Mouse (Mus musculus): ENCODE data around the gene Olfr553.
"Not testable (repeated sequence)": the region's sequence is repeated elsewhere in the genome, so short reads cannot be mapped to it uniquely, and the experiment has no call there.

Gene Olfr553

GRCm38 (mm10) chr7:102618118-102618517 lies at the start of gene Olfr553:
Gene Olfr553, minus strand, starts transcription at chr7:102618218.
- DNase-seq (ENCODE audit: low read depth): no peak

DNA sequence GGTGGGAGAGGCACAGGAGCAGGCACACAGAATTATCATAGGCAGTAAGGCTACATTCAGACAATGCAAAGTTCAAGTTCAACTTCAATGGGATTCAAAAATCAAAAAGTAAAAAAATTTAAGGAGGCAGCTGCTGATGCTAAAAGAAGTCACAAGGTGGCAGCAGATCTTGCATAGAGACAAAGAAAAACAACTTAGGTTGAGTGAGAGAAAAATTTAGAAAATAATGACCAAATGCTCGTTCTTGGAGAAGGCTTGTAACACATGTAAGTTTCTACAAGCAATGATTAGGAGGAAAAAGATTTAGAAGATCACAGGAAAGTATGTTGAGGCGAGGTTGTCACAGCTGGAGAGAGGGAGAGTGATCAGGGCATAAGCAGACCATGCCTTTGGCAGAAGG lies 47.4 kb upstream of the Olfr553 start:
- DNase-seq (ENCODE audit: low read depth): no peak

DNA sequence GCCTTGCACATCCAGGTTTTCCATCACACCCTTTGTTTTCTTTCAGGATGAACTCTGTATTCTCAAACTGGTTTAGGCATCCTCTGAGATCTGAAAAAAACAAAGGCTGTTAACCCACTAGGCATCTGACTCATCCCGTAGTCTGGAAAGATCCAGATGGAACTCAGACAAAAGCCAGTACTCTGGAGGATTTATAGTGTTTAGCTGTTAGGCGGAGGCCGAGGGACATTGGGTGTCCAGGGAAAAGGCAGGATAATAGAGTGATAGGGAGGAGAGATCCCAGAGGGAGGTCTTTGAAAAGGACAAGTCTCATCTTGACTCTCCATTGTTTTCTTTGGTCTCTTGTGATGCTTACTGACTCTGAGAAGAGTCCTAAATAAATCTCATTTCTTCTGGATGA lies 46.6 kb upstream of the Olfr553 start, which contains the start of gene Olfr556:
Gene Olfr556, plus strand, starts transcription at position 301 of the 400 bp plus-strand sequence.
- DNase-seq (ENCODE audit: low read depth): no peak

GRCm38 (mm10) chr7:102658523-102658922 lies 40.5 kb upstream of the Olfr553 start, which contains the start of gene Olfr555:
Gene Olfr555, plus strand, starts transcription at chr7:102658823.
- DNase-seq (ENCODE audit: low read depth): no peak

GRCm38 (mm10) chr7:102644945-102645344 lies 26.9 kb upstream of the Olfr553 start:
- DNase-seq (ENCODE audit: low read depth): not testable (repeated sequence)

GRCm38 (mm10) chr7:102638132-102638531 lies 20.1 kb upstream of the Olfr553 start, which contains the start of gene Olfr554:
Gene Olfr554, plus strand, starts transcription at chr7:102638432.
- no peak for DNase-seq (ENCODE audit: low read depth)

DNA sequence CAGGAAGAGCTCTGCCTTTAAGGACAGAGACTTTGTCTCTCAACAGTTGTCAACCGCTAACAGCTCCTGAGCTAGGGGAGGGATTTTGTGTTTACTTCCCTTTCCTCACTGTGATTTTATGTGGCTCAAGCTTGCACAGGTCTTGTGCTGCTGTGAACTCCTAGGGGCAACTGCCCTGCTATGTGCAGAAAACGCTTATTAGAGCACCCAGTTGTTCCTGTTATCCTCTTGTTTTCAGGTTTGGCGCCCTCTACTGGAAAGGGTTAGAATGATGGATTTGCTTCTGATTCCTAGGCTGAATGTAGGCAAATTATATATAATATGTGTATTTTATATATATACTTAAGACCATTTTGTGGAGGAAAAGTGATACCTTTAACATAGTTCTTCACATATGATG lies 18.6 kb upstream of the Olfr553 start:
- peak; percentile 19 for DNase-seq (ENCODE audit: low read depth)

DNA sequence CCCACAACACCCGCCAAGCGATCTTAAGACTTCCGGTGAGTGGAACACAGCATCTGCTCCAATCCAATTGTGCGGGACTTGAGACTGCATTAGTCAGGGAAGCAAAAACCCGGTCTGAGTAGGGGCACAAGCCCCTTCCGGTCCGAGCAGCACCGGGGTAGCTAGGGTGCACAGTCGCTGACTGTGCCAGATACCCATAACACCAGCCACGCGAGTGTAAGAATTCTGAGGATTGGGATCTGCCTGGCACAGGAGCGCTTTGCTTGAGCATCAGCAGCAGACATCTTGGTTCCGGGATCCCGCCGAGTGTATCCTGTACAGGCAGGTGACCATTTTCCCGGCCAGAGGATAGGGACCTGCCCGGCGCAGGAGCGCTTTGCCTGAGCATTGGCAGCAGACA lies 2.4 kb upstream of the Olfr553 start:
- not testable (repeated sequence) for DNase-seq (ENCODE audit: low read depth)

DNA sequence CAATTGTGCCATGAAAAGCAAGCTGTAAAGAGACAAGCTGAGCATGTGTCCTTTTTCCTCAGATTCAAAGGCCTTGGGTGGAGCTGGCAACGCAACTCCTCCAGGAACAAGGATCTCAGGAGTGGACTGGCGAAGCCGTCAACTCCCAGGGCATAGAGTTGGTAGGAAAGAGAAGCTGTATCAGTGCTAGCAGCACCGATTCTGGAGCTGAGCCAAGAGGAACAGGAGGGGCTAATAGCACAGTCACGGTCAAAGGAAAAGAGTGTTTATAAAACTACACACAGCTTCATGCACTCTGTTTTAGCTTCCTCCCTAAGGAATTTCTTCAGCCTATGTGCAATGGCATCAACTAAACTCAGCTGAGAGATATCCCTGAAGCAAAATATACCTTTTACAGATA lies 1.6 kb upstream of the Olfr553 start:
- no peak for DNase-seq (ENCODE audit: low read depth)

- no peak for DNase-seq (ENCODE audit: low read depth)
Measured at GRCm38 (mm10) chr7:102597378-102598031, 20.5 kb downstream of the Olfr553 start, which contains the start of gene Olfr552. Gene Olfr552, plus strand, starts transcription at chr7:102597770.

GRCm38 (mm10) chr7:102591786-102592185 lies 26.2 kb downstream of the Olfr553 start, which contains the start of gene Olfr551:
Gene Olfr551, minus strand, starts transcription at chr7:102591886.
- no peak for DNase-seq (ENCODE audit: low read depth)

DNA sequence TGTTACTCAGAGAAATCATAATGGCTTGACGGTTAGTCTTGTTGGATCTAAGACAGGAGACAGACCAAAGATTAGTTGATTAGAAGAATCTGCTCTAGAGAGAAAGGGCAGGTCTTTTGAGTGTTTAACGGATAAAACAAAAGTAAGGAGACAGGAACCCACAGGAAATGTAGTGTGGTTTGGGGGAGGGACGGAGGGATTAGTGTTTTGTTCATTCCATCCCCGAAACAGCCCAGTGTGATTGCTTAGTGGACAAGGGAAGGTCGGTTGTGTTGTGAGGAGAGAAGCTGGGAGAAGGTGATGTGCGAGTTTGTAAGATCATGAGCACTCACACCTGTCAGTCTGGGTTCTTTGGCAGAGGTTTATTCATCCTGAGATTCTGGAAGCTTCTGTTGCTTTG lies 42.0 kb downstream of the Olfr553 start:
- no peak for DNase-seq (ENCODE audit: low read depth)

DNA sequence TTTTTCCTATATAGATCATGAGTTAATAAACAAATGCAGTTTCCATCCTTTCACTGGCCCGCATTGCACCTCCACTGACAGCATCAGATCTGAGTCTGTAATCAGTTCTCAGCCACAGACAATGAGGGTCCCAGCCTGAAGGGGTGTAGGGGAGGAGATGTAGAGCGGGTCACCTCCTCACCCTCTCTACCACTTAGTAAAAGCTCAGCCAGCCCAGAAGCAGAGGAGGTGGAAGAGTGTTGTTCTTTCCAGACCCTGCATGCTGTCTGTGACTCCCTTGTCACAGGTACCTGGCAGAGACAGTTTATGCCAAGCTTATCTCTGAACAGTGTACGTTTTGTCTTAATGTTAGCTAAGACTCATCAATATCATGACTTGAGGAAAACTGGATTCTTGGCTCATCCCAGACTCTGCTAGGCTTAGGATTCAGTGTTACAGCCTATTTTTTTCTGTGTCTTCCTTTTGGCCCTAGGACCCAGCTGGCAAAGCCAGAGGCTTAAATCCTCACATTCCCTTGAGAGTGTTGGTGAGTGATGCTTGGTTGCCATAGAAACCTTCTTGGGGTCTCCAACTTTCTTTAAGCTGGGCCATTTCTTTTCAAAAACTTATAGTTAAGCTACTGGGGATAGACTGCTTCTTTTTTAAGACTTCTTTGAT lies 44.7 kb downstream of the Olfr553 start:
- DNase-seq (ENCODE audit: low read depth): no peak

- DNase-seq (ENCODE audit: low read depth): no peak
Measured at GRCm38 (mm10) chr7:102571142-102571541, 46.9 kb downstream of the Olfr553 start, which contains the start of gene Olfr550. Gene Olfr550, plus strand, starts transcription at chr7:102571442.

DNA sequence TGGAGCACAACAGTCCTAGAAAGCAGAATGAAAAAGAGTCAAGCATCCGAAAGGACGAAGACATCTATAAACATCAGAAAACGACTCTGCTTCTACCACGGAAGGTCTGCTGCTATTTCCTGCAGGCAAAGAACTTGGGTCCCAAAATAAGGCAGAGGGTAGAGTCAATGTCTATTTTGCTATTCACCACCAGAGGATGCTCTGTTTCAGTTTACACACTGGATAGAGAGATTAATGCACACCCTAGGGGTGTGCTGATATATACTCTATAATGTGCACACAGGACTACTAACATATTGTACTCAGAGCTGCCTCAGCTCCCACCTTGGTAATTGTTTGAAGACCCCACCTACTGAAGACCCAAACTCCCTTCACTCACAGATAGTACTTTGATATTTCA lies 51.8 kb downstream of the Olfr553 start:
- no peak for DNase-seq (ENCODE audit: low read depth)

GRCm38 (mm10) chr7:102564999-102565997 lies 52.7 kb downstream of the Olfr553 start, which contains the start of gene Trim21:
Gene Trim21, minus strand, starts transcription at chr7:102565486.
- DNase-seq (ENCODE audit: low read depth): peak; percentile 85

All from c-Kit-positive CD71-negative TER-119-negative erythroid progenitor cells, embryonic 14.5 days (primary cell).